19 mouse cellular contexts compared by ENCODE assay signal in the genomic region with DNA sequence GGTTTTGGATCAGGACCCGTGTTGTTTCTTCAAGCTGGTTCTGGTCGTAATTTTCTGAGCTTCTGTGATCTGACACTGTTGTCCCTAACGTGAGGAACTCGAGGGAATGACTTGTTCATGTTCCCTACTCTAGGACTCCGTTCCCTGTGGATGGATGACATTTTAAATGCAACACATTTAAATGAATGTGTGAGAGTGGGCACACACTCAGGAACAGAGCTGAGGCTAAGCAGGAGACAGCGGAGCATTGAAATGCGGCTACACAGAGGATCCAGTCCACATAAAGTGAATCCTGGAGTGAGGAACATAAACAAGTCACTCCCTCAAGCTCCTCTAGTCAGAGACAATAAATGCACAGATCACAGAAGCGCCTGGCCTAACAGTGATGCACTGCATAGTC.
"Had no signal": no experiment of that assay in that cellular context is flagged by ENCODE, and none has a peak within 500 bp of the region (broad histone marks: within the 10 kb centered on the region; RNA-seq: fewer than 3 reads in every experiment).

No protein-coding gene starts in this region.

- H3K27ac ChIP-seq: limb, embryonic 10.5 days; limb, embryonic 13.5 days; liver, embryonic 12.5 days; liver, embryonic 15.5 days; lung, embryonic 15.5 days; neural tube, embryonic 12.5 days had no signal

- H3K4me3 ChIP-seq: limb, embryonic 10.5 days; limb, embryonic 13.5 days; liver, embryonic 12.5 days; liver, embryonic 15.5 days; lung, embryonic 15.5 days; megakaryocyte, embryonic 14.5 days; neural tube, embryonic 12.5 days had no signal

- DNase-seq: kidney, adult 18-20 months; kidney, adult 9 months; kidney, postnatal 14 days; kidney, postnatal 4 days; liver; lung, adult 18-20 months; lung, postnatal 10 days; lung, postnatal 36 days; midbrain, embryonic 14.5 days; thymus, adult 2 months; thymus, postnatal 14 days had no signal

- H3K4me1 ChIP-seq: megakaryocyte, embryonic 14.5 days had no signal

- ATAC-seq: intestine, embryonic 16.5 days; liver, embryonic 12.5 days had no signal
